Mouse (Mus musculus): ENCODE results near the gene Atf1.

- TF ChIP-seq POLR2A (IDR thresholded peaks at IDR 0.05; ENCODE audit: control insufficient read depth, low read depth, low read length): no peak
- TF ChIP-seq CTCF (IDR thresholded peaks at IDR 0.05; ENCODE audit: control insufficient read depth, insufficient read depth, insufficient replicate concordance, low read depth, low read length): no peak
Measured at GRCm38 (mm10) chr15:100201806-100202205, 25.8 kb upstream of the Atf1 start.
